Mouse (Mus musculus) regulatory T cell (primary cell): ENCODE measurements around the gene Ppp1r13b.
"Not testable (repeated sequence)": the region's sequence is repeated elsewhere in the genome, so short reads cannot be mapped to it uniquely, and the experiment has no call there.

Experiments
- in situ Hi-C: fragments of 300-600 bp; cut with MboI, MseI; formaldehyde crosslinking; loops from one replicate; pipeline ENCODE4 v1.15.1; 2025; ENCODE audit warnings: high pct_unique_total_duplicates

Ppp1r13b gene

DNA sequence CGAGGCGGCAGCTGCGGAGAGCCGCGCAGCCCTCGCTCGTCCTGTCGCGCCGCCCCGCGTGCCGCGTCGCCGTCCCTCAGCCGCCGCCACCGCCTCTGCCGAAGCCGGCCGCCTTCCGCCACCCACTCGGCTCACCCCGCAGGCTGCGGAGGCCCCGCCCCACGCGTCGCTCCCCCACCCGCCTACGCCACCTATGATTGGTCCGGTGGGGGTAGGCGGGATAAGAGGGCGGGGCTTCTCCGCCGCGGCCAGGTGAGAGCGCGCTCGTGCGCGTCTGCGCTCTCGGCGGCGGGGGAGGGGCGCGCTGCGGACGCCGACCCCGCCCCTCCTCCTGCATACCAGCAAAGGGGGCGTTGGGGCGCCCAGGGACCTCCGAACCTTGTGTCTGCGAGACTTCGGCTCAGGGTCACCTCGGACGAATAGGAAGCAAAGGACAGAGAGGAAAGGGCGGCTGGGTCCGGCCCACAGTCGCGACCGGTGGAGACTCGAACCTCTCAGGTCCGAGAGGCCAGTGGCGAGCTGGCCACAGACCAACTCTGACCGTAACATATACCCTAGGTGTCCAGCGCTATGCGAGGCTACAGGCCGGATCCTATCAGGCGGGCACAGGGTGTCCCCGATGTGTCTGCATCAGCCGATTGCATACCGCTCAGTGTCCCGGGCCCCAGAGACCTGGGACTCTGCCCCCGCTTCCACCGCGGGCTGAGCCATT, at the start of gene Ppp1r13b:
Gene Ppp1r13b, minus strand, starts transcription at position 141 of the 712 bp plus-strand sequence.
- in situ Hi-C loops, result no loop called here

DNA sequence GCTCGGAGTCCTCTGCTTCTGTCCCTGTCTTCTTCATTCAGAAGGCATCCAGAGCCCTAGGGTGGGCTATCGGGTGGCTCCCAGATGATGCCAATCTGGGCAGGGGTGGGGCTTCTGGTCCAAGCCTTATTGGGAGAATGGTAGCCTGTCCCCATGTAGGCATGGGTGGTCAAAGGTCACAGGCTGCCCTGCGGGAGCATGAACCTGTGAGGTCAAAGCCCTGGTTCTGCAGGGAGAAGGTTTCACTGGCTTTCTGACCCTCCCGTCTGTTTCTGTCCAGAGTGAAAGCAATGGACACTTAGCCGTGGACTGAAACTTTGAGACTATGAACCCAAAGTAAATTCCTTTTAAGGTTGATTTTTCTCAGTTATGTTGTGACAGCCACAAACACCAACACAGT, 48.3 kb upstream of the Ppp1r13b start:
- in situ Hi-C loops, result loop anchor here (5.0 to 10.0 kb wide), 2 partner anchors 79 to 951 kb away; no protein-coding TSS in a partner anchor

DNA sequence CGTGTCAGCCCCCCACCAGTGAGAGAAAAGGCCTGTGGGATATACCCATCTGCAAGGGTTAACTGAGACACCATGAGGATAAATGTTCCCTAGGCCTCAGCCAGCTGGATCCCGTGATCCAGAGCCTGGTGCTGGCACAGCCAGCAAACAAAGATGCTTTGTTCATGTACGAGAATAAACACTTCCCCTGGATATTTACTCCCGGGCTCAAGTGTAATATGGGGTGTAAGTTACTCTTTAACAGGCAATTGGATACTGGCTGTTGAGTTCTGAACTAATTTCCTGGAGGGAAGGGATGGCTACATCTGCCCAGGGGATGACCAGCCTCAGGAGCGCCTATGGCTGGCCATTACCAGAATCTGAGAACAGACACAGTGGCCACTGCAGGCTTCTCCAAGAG, 43.8 kb upstream of the Ppp1r13b start:
- in situ Hi-C loops, result loop anchor here (10.0 kb wide), 1 partner anchor 947 kb away; no protein-coding TSS in a partner anchor

DNA sequence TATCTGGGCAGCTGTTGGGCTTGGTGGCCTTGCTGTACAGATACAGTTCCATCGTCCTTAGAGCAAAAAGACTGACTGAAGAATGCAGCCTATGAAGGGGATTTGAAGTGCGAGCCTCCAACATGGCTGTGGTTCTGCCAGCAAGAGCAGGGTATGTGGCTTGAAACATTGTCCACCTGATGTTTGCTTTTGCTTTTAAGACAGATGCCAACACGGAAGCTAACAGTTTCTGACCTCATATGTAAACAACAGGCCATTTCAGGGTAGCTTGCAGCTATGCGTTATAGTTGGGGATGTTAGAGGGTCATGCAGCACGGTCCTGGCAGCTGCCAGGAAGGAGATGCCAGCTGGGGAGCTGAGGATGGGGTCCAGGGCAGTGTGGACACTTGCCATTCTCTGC, 42.6 kb upstream of the Ppp1r13b start:
- in situ Hi-C loops, result loop anchor here (10.0 kb wide), 1 partner anchor 946 kb away; no protein-coding TSS in a partner anchor

DNA sequence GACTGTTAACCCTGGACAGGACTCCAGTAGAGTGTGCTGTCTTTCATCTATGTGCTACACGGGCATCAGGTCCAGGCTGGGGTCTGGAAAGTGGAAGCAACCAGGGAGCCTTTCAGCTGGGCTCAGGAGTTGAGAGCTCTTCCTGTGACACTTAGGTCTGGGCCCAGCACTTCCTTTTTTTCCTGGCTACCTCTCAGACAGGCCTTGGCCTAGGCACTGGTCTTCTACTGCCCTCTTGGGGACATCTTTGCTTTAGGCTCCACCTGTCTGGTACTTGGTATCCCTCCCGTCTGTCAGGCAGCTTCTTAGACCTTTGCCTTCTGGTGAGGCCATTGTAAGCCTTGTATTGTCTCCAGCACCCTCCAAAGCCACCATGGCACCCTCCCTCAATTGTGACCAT, 38.8 kb upstream of the Ppp1r13b start:
- in situ Hi-C loops, result no loop called here

DNA sequence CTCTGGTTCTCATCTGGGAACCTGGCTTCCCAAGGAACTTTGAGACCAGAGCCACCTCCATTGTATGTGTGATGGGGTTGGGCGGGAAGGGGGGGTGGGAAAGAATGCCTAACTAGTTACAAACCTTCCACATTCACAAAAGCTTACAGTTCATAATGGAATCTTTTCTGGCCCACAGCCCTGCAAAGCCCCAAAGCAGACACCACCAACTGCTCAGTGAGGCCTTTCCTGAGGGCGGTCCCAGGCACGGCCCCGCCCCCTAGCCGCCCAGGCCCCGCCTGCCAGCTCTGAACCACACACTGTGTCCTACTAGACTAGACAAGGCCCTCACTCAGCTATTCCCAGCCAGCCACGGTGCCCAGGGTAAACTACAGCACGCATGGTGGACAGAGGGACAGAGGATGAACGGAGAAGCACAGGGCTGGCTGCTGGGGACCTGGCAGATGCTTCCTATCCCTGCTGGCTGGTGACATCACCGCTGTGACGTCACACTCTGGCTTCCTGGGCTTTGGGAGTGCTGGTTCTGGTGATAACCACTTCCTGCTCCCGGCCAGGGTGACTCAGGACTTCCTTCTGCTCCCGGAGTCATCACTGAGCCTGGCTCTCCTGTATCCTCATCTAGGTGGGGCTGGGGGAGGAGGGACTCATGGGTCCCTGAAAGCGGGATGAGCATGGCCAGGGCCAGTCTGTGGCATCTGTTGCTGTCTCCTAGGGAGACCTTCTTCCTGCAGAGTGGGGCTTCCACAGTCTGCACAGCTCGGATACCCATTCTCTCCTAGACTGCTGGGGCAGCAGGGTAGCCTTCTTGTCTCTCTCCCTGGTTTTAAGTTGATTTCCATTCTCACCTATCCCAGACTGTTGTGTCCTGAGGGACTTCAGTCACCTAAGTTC, 38.1 kb upstream of the Ppp1r13b start:
- in situ Hi-C loops, result not testable (repeated sequence)

DNA sequence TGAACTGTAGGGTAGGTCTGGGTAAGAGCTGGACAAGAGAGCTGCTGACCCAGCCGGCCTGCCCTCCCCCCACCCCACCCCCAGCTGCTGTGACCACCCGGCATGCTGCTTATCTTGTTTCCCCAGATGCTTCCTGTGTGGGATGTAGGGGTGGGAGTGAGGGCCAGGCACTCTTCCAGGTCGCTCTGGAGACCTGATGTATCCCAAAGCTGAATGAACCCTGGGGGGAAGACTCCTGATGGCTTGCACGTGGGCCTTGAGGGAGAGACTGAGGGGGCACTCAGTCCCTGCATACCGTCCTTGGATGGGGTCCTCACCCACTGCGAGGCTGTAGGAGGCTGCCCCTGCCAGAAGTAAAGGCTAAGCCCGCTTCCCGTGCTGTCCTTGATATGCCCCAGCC, 37.2 kb upstream of the Ppp1r13b start:
- in situ Hi-C loops, result no loop called here

DNA sequence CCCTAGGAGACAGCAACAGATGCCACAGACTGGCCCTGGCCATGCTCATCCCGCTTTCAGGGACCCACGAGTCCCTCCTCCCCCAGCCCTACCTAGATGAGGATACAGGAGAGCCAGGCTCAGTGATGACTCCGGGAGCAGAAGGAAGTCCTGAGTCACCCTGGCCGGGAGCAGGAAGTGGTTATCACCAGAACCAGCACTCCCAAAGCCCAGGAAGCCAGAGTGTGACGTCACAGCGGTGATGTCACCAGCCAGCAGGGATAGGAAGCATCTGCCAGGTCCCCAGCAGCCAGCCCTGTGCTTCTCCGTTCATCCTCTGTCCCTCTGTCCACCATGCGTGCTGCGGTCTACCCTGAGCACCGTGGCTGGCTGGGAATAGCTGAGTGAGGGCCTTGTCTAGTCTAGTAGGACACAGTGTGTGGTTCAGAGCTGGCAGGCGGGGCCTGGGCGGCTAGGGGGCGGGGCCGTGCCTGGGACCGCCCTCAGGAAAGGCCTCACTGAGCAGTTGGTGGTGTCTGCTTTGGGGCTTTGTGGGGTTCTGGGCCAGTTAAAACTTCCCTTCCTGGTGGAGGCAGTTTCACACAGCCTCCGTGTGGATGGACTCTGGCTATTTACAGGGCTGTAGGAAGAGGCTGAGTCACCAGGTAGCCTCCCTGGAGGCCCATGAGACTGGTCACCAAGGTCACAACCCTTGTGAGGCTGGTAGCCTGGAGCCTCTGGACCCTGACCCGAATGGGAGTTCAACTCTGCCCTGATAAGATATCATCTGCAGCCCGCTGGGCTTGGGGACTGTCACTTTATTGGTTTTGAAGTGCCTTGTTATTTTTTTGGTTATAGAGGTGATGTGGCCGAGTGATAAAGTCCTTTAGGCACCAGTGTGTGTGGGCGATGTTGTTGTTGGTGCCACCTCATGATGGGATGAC, 36.4 kb upstream of the Ppp1r13b start:
- in situ Hi-C loops, result not testable (repeated sequence)

DNA sequence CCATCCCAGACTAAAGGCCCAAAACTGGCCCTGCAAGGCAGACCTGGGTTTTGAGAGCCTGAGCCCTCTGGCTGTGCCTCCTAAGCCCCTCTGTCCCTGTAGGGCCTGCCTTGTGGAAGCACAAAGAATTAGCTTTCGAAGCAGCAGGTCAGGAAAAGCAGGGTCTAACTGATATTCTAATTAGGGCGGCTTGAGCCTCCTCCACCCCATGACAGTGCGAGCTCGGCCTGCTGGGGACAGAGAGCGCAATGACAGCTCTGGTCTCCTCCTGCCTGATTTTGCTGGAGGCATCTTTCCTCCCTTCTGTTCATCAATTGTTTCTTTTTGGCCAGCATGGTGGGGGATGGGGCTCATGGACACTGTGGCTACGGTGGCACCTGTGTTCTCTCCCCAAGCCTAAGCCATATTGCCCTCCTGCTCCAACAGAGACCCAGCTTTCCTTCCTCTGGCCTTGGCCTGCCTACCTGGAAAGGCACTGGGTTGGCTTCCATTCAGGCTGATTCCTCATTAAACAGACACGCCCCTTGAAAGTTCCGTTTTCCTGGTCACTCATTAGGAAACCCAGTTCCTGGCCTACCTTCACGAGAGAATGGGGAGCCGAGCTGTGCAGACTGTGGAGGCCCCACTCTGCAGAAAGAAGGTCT, 35.6 kb upstream of the Ppp1r13b start:
- in situ Hi-C loops, result no loop called here

DNA sequence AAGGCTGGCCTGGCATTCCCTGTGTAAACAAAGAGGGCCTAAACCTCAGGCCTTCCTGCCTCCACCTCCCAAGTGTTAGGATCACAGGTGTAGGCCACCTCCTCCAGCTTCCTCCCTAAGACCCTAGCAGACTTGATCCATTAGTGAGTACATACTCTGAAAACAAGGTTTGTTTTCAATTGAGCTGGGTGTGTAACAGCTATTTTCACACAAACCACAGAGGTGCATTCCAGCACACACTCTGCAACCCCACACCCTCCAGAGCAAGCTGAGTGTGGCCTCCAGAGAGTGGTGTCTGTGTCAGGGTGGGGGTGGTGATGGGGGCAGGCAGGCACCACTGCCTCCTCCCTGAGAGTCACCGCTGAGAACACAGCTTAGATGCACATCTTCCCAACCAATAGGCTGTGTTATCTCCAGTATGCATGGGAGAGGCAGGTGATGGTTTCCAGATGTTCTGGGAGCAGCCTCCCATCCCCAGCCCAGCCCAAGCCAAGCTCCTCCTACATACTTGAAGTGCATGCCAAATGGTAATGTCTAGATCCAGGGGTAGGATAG, 30.8 kb upstream of the Ppp1r13b start:
- in situ Hi-C loops, result no loop called here

DNA sequence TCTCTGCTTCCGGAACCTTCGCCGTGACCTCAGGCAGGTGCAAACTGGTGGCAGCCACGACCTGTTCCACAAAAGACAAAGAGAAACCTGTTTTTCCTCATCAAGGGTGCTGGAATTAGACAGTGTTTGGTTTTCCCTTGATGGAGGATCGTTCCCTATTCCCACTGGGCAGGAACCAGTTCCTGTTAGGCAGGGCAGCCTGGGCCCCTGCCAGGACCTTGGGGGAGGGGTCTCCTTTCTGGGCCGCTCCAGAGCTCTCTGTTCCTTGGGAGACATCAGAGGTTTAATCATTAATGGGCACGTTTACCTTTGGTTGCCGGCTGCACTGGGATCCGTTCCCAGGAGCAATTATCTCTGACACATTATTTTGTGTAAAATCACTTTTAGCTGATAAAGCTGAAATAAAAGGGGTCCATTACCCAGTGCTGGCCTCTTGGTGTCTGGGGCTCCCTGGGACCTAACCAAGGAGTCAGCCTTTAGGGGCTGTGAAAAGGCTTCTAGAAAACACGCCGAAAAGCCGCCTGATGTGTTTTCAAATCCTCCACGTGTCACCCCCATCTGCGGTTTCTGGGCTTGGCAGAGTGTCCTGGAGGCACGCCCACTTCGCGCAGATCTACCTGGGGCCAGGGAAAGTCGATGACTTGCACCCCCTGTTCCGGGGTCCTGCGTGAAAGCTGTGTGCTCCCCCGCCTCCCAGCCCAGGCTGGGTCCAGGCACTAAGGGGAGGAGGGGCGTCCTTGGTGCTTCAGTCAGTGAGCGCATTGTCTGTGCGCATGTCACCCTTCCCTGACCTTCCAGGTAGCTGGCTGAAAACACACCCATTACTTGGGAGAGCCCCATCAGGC, 29.0 kb upstream of the Ppp1r13b start:
- in situ Hi-C loops, result no loop called here

DNA sequence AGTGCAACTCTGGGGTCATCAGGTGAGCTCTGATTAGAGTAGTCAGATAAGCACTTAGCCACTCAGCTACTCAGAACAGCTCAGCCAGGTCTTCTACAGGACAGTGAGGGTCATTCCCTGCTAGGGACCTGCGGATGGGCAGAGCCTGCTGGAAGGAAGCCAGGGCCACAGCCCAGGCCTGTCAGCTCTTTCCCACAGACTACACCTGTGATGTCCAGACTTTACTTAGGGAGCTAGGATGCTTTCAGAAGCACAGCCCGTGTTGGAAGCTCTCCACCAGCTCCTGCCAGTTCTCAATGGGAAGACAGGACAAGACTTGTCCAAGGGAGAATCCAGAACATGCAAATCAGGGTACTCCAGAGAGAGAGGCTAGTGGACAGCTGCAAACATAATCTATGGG, 26.1 kb upstream of the Ppp1r13b start:
- in situ Hi-C loops, result no loop called here

DNA sequence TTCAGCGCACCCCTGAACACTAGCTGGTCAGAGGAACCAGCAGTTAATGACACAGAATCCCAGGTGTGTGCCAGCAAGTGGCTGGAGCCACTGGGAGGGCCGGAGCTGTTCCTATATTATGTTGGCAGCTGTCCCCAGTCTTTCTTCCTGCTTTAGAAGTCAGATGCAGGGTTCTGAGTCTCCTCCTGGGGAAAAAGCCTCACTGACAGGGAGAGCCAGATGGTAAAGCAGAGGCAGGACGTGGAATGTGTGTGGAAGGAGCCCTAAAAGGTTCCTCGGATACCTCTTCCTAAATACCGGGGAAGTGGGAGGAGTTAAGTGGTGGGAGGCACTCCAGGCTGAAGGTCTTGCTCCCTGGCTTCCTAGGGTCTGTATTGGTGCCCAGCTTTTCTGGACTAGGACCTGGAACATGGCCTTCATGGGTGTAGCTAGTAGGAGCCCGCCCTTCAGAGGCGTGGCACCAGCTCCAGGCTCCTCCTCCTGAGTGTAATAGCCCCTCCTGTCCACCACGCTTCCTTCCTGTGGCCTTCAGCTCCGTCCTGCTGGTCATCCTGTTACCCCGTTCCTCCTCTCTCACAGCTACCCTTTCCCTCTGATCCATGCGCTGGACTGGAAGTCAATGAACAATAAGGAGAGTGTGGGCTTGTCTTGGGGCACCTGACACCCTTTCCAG, 25.3 kb upstream of the Ppp1r13b start:
- in situ Hi-C loops, result no loop called here

DNA sequence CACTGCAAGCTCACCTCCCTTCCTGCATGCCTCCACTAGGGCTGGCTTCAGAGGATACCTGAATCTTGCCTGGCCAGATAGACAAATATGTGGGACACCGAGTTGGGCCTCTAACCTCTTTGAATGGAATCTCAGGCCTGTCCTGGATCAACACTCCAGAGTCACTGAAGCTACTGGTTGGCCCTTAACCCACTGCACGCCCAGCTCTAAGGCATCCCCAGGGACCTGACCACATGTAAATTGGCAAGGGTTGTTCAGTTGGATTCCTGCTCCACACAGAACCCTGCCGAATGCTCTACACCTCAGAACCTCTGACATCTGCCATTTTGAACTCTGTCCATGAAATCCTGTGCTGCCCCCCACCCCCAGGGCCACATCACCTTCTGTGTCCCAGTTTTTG, 24.6 kb upstream of the Ppp1r13b start:
- in situ Hi-C loops, result no loop called here

DNA sequence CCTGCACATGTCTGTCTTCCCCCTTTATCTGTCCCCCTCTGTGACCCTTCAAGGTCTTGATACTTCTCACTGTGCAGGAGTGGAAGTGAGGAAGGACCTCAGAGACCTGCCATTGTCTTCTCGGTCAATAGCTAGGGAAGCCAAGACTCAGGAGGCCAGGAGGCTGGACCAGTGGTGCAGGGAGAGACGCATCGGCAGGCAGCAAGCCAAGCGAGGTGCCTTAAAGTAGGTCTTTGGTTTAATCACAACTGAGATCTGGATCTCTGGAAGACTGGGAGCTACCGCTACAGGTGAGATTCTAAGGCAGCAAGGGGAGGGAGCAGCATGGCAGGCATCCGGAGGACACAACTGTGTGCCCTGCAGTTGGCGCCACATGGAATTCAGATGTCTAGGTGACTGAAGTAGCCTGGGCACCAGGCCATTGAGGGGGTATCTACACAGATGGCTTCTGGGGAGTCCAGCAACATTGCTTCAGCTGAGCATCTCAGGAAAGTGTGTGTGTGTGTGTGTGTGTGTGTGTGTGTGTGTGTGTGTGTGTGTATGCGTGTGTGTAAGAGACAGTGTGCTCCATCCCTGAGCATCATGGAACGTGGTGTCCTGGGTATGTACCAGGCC, 23.6 kb upstream of the Ppp1r13b start:
- in situ Hi-C loops, result no loop called here

DNA sequence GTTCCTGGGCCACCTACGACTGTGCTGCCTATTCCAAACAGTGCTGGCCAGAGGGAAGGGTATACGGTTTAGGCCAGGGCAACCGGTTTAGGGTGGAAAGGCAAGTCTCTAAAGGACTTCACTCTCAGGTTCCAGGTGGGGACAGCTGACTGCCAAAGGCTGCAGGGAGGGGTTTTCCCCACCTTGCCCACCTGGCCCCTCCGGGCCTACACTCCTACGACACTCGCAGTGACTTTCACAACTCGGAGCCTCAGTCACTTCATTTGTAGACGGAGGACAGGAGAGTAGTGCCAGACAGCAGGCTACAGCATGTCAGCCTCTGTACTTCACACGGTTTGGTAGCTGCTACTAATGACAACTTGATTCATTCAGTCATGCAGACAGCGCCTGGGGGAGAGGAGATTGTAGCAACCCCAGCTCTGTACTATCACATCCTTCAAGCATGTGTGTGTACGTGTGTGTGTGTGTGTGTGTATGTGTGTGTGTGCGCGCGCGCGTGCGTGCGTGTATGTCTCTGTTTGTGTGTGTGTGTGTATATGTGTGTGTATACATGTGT, 20.6 kb upstream of the Ppp1r13b start:
- in situ Hi-C loops, result no loop called here

DNA sequence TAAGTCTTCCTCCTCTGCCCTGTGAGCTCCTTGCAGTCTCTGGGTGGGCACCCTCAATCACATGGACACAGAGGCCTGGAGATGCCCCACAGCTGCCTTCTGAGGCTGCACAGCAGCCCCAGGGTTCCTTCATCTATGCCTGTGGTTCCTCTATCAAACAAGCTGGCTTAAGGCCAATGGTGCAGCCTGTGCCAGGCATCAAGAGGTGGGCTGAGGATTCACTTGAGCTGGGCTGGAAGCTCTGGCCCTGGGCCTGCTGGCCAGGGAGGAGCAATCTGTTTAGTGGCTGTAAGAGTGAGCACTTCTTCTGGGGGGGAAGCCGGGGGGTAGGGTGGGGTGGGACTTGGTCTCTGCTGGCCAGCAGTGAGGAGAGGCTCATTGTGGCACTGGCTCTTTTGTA, 19.4 kb upstream of the Ppp1r13b start:
- in situ Hi-C loops, result no loop called here

DNA sequence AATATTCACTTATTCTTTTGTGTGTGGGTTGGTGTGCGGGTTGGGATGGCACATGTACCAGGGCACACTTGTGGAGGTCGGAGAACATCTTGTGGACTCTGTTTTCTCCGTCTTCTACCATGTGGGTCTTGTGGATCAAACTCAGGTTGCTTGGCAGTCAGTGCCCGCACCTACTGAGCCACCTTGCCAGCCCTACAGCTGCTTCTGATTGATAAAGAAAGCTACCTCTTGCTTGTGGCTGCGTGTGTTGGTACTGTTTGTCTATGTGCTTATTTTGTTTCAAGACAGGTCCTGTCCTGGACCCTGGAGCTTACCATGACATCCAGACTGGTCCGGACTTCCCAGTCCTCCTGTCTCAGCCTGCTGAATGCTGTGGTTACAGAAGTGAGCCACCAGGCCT, 15.2 kb upstream of the Ppp1r13b start:
- in situ Hi-C loops, result no loop called here

DNA sequence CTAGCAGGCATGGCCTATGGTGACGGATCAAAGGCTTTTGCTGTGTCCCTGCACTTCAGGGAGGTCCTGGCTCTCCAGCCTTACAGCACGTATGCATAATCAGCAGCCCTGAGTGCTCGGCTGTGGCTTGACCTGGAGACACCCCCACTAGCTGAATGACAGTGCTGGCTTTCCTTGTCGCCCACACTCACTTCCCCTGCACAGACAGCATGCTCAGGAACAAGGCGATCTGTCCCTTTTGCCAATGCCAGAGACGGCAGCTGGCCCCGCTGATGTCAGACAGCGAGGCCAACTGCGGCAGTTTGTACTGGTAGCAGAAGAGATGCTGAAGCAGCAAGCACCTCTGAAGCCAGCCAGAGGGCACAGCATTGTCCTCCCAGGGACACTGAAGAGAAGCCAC, 12.1 kb upstream of the Ppp1r13b start:
- in situ Hi-C loops, result no loop called here
